Mouse (Mus musculus) CD4-positive naive resting alpha-beta T cell, adult 76 days (primary cell): ENCODE data around the gene Tarsl2. TPM values are rescaled to one million over a fixed set of nuclear protein-coding genes. Genes with fewer than 3 reads are reported as not detected.

Source experiments
- total RNA-seq: library from RNA; stranded (reverse); gene quantifications from one replicate; pipeline ENCODE4 v1.2.4, GENCODE M21; 2023

Tarsl2 gene
- 11.6 TPM for total RNA-seq

GRCm38 (mm10) chr7:65644643-65645351 lies at the start of gene Tarsl2:
Gene Tarsl2 (plus strand): TSS chr7:65644898.

GRCm38 (mm10) chr7:65690869-65691268 lies 46.2 kb downstream of the Tarsl2 start, which contains the start of gene Tm2d3:
Gene Tm2d3 (plus strand): TSS chr7:65691169.

Other genes starting within 250 kb of the Tarsl2 start
- 0.18 TPM for gene Tjp1, start 117.1 kb upstream of the Tarsl2 start, total RNA-seq
- gene Tm2d3, start 46.3 kb downstream of the Tarsl2 start, total RNA-seq: 23.0 TPM
- gene Pcsk6, start 216.8 kb downstream of the Tarsl2 start, total RNA-seq: not detected